Mouse (Mus musculus): ENCODE results near the gene Gadd45b.

GRCm38 (mm10) chr10:80954415-80954814 lies 24.5 kb downstream of the Gadd45b start:
- no peak for TF ChIP-seq SMC3 (IDR thresholded peaks at IDR 0.05; ENCODE audit: low read depth, low read length)
- no peak for TF ChIP-seq CTCF (IDR thresholded peaks at IDR 0.05 in 2 of 3, conservative IDR thresholded peaks at IDR 0.05 in 1 of 3; ENCODE audit: control insufficient read depth in 1 of 3, insufficient read depth in 1 of 3, low read depth in 2 of 3, low read length in 3 of 3, poor library complexity in 1 of 3, severe bottlenecking in 1 of 3)
- no peak for TF ChIP-seq E2F4 (IDR thresholded peaks at IDR 0.05; ENCODE audit: borderline replicate concordance, low read depth, low read length)
- TF ChIP-seq KAT2A (conservative IDR thresholded peaks at IDR 0.05; ENCODE audit: low read depth, low read length) = no peak
- TF ChIP-seq CHD2 (IDR thresholded peaks at IDR 0.05; ENCODE audit: low read length) = no peak
- TF ChIP-seq POLR2AphosphoS2 (IDR thresholded peaks at IDR 0.05; ENCODE audit: low read length) = no peak
- no peak for TF ChIP-seq EP300 (IDR thresholded peaks at IDR 0.05; ENCODE audit: low read depth in 1 of 2, low read length in 2 of 2)
- no peak for TF ChIP-seq MEF2A (IDR thresholded peaks at IDR 0.05; ENCODE audit: extremely low read depth, insufficient replicate concordance, low read depth, low read length, poor library complexity, severe bottlenecking)
- no peak for TF ChIP-seq HCFC1 (IDR thresholded peaks at IDR 0.05; ENCODE audit: low read depth, low read length)
- no peak for TF ChIP-seq USF1 (IDR thresholded peaks at IDR 0.05; ENCODE audit: low read depth, low read length)
- TF ChIP-seq USF2 (IDR thresholded peaks at IDR 0.05; ENCODE audit: borderline replicate concordance in 1 of 2, insufficient read depth in 1 of 2, low read depth in 1 of 2, low read length in 2 of 2) = no peak
- TF ChIP-seq ETS1 (IDR thresholded peaks at IDR 0.05; ENCODE audit: low read depth, low read length) = no peak
- no peak for TF ChIP-seq MAFK (IDR thresholded peaks at IDR 0.05; ENCODE audit: borderline replicate concordance, low read depth, low read length)
